8 mouse cellular contexts compared by ENCODE assay signal in genomic region chr5:137627991-137628390, GRCm38 (mm10). TPM values are rescaled to one million over a fixed set of nuclear protein-coding genes. Genes with fewer than 3 reads are reported as not detected.
A peak's percentile ranks its signal among the peaks of the same experiment; 100 is the strongest.
DNase-seq lines count a peak whose midpoint lies in the region; ATAC-seq and TF ChIP-seq lines count a peak whose summit lies in the region.

No protein-coding gene starts in this region.

- peak overlapping the region; percentile 77 for H3K27ac ChIP-seq in thymus, adult 2 months (ENCODE audit: control insufficient read depth, insufficient read depth, low read length)
- H3K27ac ChIP-seq in forebrain, embryonic 11.5 days (ENCODE audit: low read depth, low read length) = peak overlapping the region; percentile 68
- peak overlapping the region; percentile 94 for H3K27ac ChIP-seq in kidney, embryonic 15.5 days
- peak overlapping the region; percentile 85 for H3K27ac ChIP-seq in midbrain, embryonic 12.5 days (replicated peaks)

- no peaks in the 10 kb centered on the region for H3K9me3 ChIP-seq in forebrain, embryonic 11.5 days (ENCODE audit: control insufficient read depth, low read length)
- H3K9me3 ChIP-seq in kidney, embryonic 15.5 days (replicated peaks) = no peaks in the 10 kb centered on the region
- H3K9me3 ChIP-seq in midbrain, embryonic 12.5 days = no peaks in the 10 kb centered on the region

- H3K4me2 ChIP-seq in forebrain, embryonic 11.5 days (ENCODE audit: low read depth, low read length, severe bottlenecking) = peak overlapping the region; percentile 78
- peak overlapping the region; percentile 79 for H3K4me2 ChIP-seq in kidney, embryonic 15.5 days
- peak overlapping the region; percentile 66 for H3K4me2 ChIP-seq in midbrain, embryonic 12.5 days (replicated peaks)

- H3K27me3 ChIP-seq in thymus, adult 2 months (ENCODE audit: control insufficient read depth, insufficient read depth, low read length) = no peaks in the 10 kb centered on the region
- no peaks in the 10 kb centered on the region for H3K27me3 ChIP-seq in forebrain, embryonic 11.5 days (ENCODE audit: control insufficient read depth, insufficient read depth, low read length)
- no peaks in the 10 kb centered on the region for H3K27me3 ChIP-seq in kidney, embryonic 15.5 days
- peaks cover under 1% of the 10 kb centered on the region; the same call in 1 of the 2 replicates for H3K27me3 ChIP-seq in midbrain, embryonic 12.5 days

- ATAC-seq in forebrain, embryonic 11.5 days (replicated peaks; ENCODE audit: low FRiP score) = no peak
- no peak for ATAC-seq in kidney, embryonic 15.5 days (replicated peaks; ENCODE audit: low FRiP score)
- ATAC-seq in midbrain, embryonic 12.5 days (ENCODE audit: low FRiP score, low read depth) = no peak

- no peaks in the 10 kb centered on the region for H3K36me3 ChIP-seq in thymus, adult 2 months (ENCODE audit: control insufficient read depth, insufficient read depth, low read length)
- H3K36me3 ChIP-seq in forebrain, embryonic 11.5 days (ENCODE audit: control insufficient read depth, insufficient read depth, low read length) = no peaks in the 10 kb centered on the region
- H3K36me3 ChIP-seq in kidney, embryonic 15.5 days = peaks cover 7% of the 10 kb centered on the region
- H3K36me3 ChIP-seq in midbrain, embryonic 12.5 days = 0 out of 2 replicates have a peak, but pooled peaks cover 4% of the 10 kb centered on the region

- TF ChIP-seq CTCF in thymus, adult 2 months (IDR thresholded peaks at IDR 0.05; ENCODE audit: borderline replicate concordance, control insufficient read depth, extremely low read depth, insufficient read depth, low read length, poor library complexity) = no peak

- H3K9ac ChIP-seq in forebrain, embryonic 11.5 days (ENCODE audit: low read length) = peak overlapping the region; percentile 72
- peak overlapping the region; percentile 59 for H3K9ac ChIP-seq in kidney, embryonic 15.5 days
- H3K9ac ChIP-seq in midbrain, embryonic 12.5 days (replicated peaks) = peak overlapping the region; percentile 59

- TF ChIP-seq POLR2A in thymus, adult 2 months (IDR thresholded peaks at IDR 0.05; ENCODE audit: control insufficient read depth, extremely low read depth, insufficient read depth, low read length, poor library complexity) = no peak

- WGBS in thymus, adult 2 months = 2% methylated on average over 9 of the region's 9 CpGs
- WGBS in forebrain, embryonic 11.5 days = 3% methylated on average over 9 of the region's 9 CpGs
- WGBS in kidney, embryonic 15.5 days = under 1% methylated on average over 9 of the region's 9 CpGs
- 4% methylated on average over 9 of the region's 9 CpGs for WGBS in midbrain, embryonic 12.5 days

- H3K4me1 ChIP-seq in thymus, adult 2 months (replicated peaks; ENCODE audit: control insufficient read depth, insufficient read depth, low read length) = peaks cover 23% of the 10 kb centered on the region
- H3K4me1 ChIP-seq in forebrain, embryonic 11.5 days (replicated peaks; ENCODE audit: control insufficient read depth, insufficient read depth, low read length) = peaks cover 14% of the 10 kb centered on the region
- peaks cover 53% of the 10 kb centered on the region for H3K4me1 ChIP-seq in kidney, embryonic 15.5 days
- H3K4me1 ChIP-seq in midbrain, embryonic 12.5 days = peaks cover 46% of the 10 kb centered on the region

- peak; percentile 44 for DNase-seq in thymus, adult 2 months
- no peak for DNase-seq in thymus, postnatal 0 days (ENCODE audit: low spot score)
- no peak for DNase-seq in forebrain, embryonic 11.5 days (ENCODE audit: low spot score)
- no peak for DNase-seq in left cerebral cortex, adult 8-10 months (ENCODE audit: low spot score in 2 of 2)
- no peak for DNase-seq in urinary bladder, postnatal 10 days (ENCODE audit: low spot score)
- no peak for DNase-seq in cerebellum, postnatal 4 days (ENCODE audit: low spot score in 2 of 2)

- H3K4me3 ChIP-seq in thymus, adult 2 months (ENCODE audit: control insufficient read depth, insufficient read depth, low read length) = peak overlapping the region; percentile 50
- H3K4me3 ChIP-seq in forebrain, embryonic 11.5 days (ENCODE audit: low read depth, low read length) = peak overlapping the region; percentile 82
- H3K4me3 ChIP-seq in kidney, embryonic 15.5 days (replicated peaks) = peak overlapping the region; percentile 82
- H3K4me3 ChIP-seq in midbrain, embryonic 12.5 days = peak overlapping the region; percentile 71

RNA-seq across cellular contexts. Expression of gene Fbxo24, which starts 0.8 kb away (rescaled TPM):
- 0.27 and 0.31 TPM in 2 replicates for polyA plus RNA-seq in thymus, adult 2 months (2012; rRNA removed)
- polyA plus RNA-seq in thymus, postnatal 0 days (2015; fragmentation: Nextera tagmentation; extraction: Ambion mirVana) = 0.05 and 0.14 TPM in 2 replicates
- polyA plus RNA-seq in forebrain, embryonic 11.5 days (2014; fragmentation: Nextera tagmentation; extraction: Ambion mirVana) = 0.12 and 0.17 TPM in 2 replicates
- polyA plus RNA-seq in kidney, embryonic 15.5 days (2015; fragmentation: Nextera tagmentation; extraction: Ambion mirVana) = 0.16 and 0.17 TPM in 2 replicates
- polyA plus RNA-seq in midbrain, embryonic 12.5 days (2016; fragmentation: Nextera tagmentation; extraction: Ambion mirVana) = 0.23 and 0.24 TPM in 2 replicates
- under 1 TPM; 0.16 to 0.28 (median 0.20) TPM for total RNA-seq in left cerebral cortex, adult 8-10 months (2022)

RNA-seq across cellular contexts. Expression of gene Lrch4, which starts 0.9 kb away (rescaled TPM):
- polyA plus RNA-seq in thymus, adult 2 months (2012; rRNA removed) = 576 and 587 TPM in 2 replicates
- polyA plus RNA-seq in thymus, postnatal 0 days (2015; fragmentation: Nextera tagmentation; extraction: Ambion mirVana) = 201 and 205 TPM in 2 replicates
- polyA plus RNA-seq in forebrain, embryonic 11.5 days (2014; fragmentation: Nextera tagmentation; extraction: Ambion mirVana) = 29.8 and 38.0 TPM in 2 replicates
- 47.4 and 50.6 TPM in 2 replicates for polyA plus RNA-seq in kidney, embryonic 15.5 days (2015; fragmentation: Nextera tagmentation; extraction: Ambion mirVana)
- 31.3 and 33.5 TPM in 2 replicates for polyA plus RNA-seq in midbrain, embryonic 12.5 days (2016; fragmentation: Nextera tagmentation; extraction: Ambion mirVana)
- total RNA-seq in left cerebral cortex, adult 8-10 months (2022) = 10 to 100 TPM in 3 of 4 experiments, 1 to 10 TPM in 1; 9.5 to 18.0 (median 16.0) TPM

RNA-seq across cellular contexts. Expression of gene Gm20605, which starts 1.0 kb away (rescaled TPM):
- 149 and 153 TPM in 2 replicates for polyA plus RNA-seq in thymus, adult 2 months (2012; rRNA removed)
- 16.7 and 20.8 TPM in 2 replicates for polyA plus RNA-seq in thymus, postnatal 0 days (2015; fragmentation: Nextera tagmentation; extraction: Ambion mirVana)
- polyA plus RNA-seq in forebrain, embryonic 11.5 days (2014; fragmentation: Nextera tagmentation; extraction: Ambion mirVana) = 9.9 and 15.3 TPM in 2 replicates
- polyA plus RNA-seq in kidney, embryonic 15.5 days (2015; fragmentation: Nextera tagmentation; extraction: Ambion mirVana) = 10.4 and 13.1 TPM in 2 replicates
- 10.7 and 12.9 TPM in 2 replicates for polyA plus RNA-seq in midbrain, embryonic 12.5 days (2016; fragmentation: Nextera tagmentation; extraction: Ambion mirVana)
- 10 to 100 TPM in 1 of 4 experiments, 1 to 10 TPM in 3; 5.6 to 11.5 (median 8.8) TPM for total RNA-seq in left cerebral cortex, adult 8-10 months (2022)

RNA-seq across cellular contexts. Expression of gene Sap25, which starts 13.1 kb away (rescaled TPM):
- 576 and 646 TPM in 2 replicates for polyA plus RNA-seq in thymus, adult 2 months (2012; rRNA removed)
- 30.0 and 32.9 TPM in 2 replicates for polyA plus RNA-seq in thymus, postnatal 0 days (2015; fragmentation: Nextera tagmentation; extraction: Ambion mirVana)
- 9.3 and 10.7 TPM in 2 replicates for polyA plus RNA-seq in forebrain, embryonic 11.5 days (2014; fragmentation: Nextera tagmentation; extraction: Ambion mirVana)
- 8.2 and 10.5 TPM in 2 replicates for polyA plus RNA-seq in kidney, embryonic 15.5 days (2015; fragmentation: Nextera tagmentation; extraction: Ambion mirVana)
- polyA plus RNA-seq in midbrain, embryonic 12.5 days (2016; fragmentation: Nextera tagmentation; extraction: Ambion mirVana) = 8.1 and 10.7 TPM in 2 replicates
- 1 to 10 TPM in 3 of 4 experiments, under 1 TPM in 1; 0.91 to 5.9 (median 3.5) TPM for total RNA-seq in left cerebral cortex, adult 8-10 months (2022)

RNA-seq across cellular contexts. Expression of gene Pcolce, which starts 14.4 kb away (rescaled TPM):
- polyA plus RNA-seq in thymus, adult 2 months (2012; rRNA removed) = 21.9 and 29.7 TPM in 2 replicates
- polyA plus RNA-seq in thymus, postnatal 0 days (2015; fragmentation: Nextera tagmentation; extraction: Ambion mirVana) = 18.6 and 21.1 TPM in 2 replicates
- 54.8 and 63.0 TPM in 2 replicates for polyA plus RNA-seq in forebrain, embryonic 11.5 days (2014; fragmentation: Nextera tagmentation; extraction: Ambion mirVana)
- polyA plus RNA-seq in kidney, embryonic 15.5 days (2015; fragmentation: Nextera tagmentation; extraction: Ambion mirVana) = 135 and 139 TPM in 2 replicates
- 49.0 and 68.9 TPM in 2 replicates for polyA plus RNA-seq in midbrain, embryonic 12.5 days (2016; fragmentation: Nextera tagmentation; extraction: Ambion mirVana)
- 10 to 100 TPM; 12.8 to 14.6 (median 13.8) TPM for total RNA-seq in left cerebral cortex, adult 8-10 months (2022)
